ENCODE assay signal across 23 mouse cellular contexts in genomic region chr16:90435231-90435630, GRCm38 (mm10). TPM values are rescaled to one million over a fixed set of nuclear protein-coding genes. Genes with fewer than 3 reads are reported as not detected.
DNase-seq lines count a peak whose midpoint lies in the region; ATAC-seq and TF ChIP-seq lines count a peak whose summit lies in the region.
"Had no signal": no experiment of that assay in that cellular context is flagged by ENCODE, and none has a peak within 500 bp of the region (broad histone marks: within the 10 kb centered on the region; RNA-seq: fewer than 3 reads in every experiment).

No protein-coding gene starts in this region.

- peaks cover 12% of the 10 kb centered on the region; the same call in 1 of the 2 replicates for H3K9me3 ChIP-seq in hindbrain, embryonic 10.5 days
- peaks cover 7% of the 10 kb centered on the region for H3K9me3 ChIP-seq in hindbrain, embryonic 16.5 days (ENCODE audit: control insufficient read depth, low read length)
- peaks cover 6% of the 10 kb centered on the region; the same call in 1 of the 2 replicates for H3K9me3 ChIP-seq in ES-E14 (ENCODE audit: control insufficient read depth, insufficient read depth, low read depth, low read length)
- H3K9me3 ChIP-seq: midbrain, embryonic 13.5 days; stomach, embryonic 15.5 days had no signal

- H3K4me3 ChIP-seq in hindbrain, embryonic 10.5 days = no peak overlapping the region
- no peak overlapping the region for H3K4me3 ChIP-seq in hindbrain, embryonic 16.5 days (ENCODE audit: low read length)
- no peak overlapping the region; a peak in 1 of 4 replicates for H3K4me3 ChIP-seq in ES-E14 (ENCODE audit: insufficient read depth in 1 of 2, low read depth in 1 of 2, low read length in 2 of 2, poor library complexity in 1 of 2, severe bottlenecking in 1 of 2)
- H3K4me3 ChIP-seq: forebrain, embryonic 13.5 days; midbrain, embryonic 13.5 days; myocyte; stomach, embryonic 15.5 days had no signal

- no peak for DNase-seq in hindbrain, embryonic 10.5 days (ENCODE audit: low spot score)
- DNase-seq in ES-E14 (ENCODE audit: low read depth, low spot score) = no peak
- DNase-seq in lung, postnatal 4 days = no peak
- DNase-seq in cerebellum, postnatal 36 days = no peak
- DNase-seq: adrenal gland, postnatal 14 days; cerebellum, adult 9-11 months; embryo, embryonic 11 days; gastrocnemius, postnatal 14 days; heart, postnatal 36 days; kidney, adult 18-20 months; kidney, postnatal 10 days; lung, adult 18-20 months; thymus, adult 2 months had no signal

- peaks cover 39% of the 10 kb centered on the region for H3K4me1 ChIP-seq in hindbrain, embryonic 10.5 days (replicated peaks)
- no peaks in the 10 kb centered on the region for H3K4me1 ChIP-seq in hindbrain, embryonic 16.5 days (ENCODE audit: control insufficient read depth, insufficient read depth, low read depth, low read length)
- peaks cover 3 to 21% of the 10 kb centered on the region in 2 experiments; a peak in 3 of 4 replicates for H3K4me1 ChIP-seq in ES-E14 (ENCODE audit: control insufficient read depth in 2 of 2, insufficient read depth in 2 of 2, low read length in 2 of 2, poor library complexity in 1 of 2)
- H3K4me1 ChIP-seq: stomach, embryonic 15.5 days had no signal

- in situ Hi-C loops in ES-E14 (cut with MboI; ENCODE audit: low sequenced_read_pairs in 2 of 2, unreplicated experiment in 2 of 2) = no loop called here

- no peak overlapping the region for H3K9ac ChIP-seq in hindbrain, embryonic 16.5 days (ENCODE audit: low read depth, low read length)
- peak overlapping the region; percentile 26; the same call in 1 of the 2 replicates for H3K9ac ChIP-seq in ES-E14 (ENCODE audit: insufficient read depth, low read depth, low read length, poor library complexity, severe bottlenecking)
- H3K9ac ChIP-seq: forebrain, embryonic 13.5 days; midbrain, embryonic 13.5 days; stomach, embryonic 15.5 days had no signal

- ATAC-seq in hindbrain, embryonic 16.5 days = no peak
- peak; percentile 81 for ATAC-seq in common myeloid progenitor, adult 5-6 weeks (replicated peaks; ENCODE audit: low read depth, poor library complexity, severe bottlenecking)
- ATAC-seq in megakaryocyte, adult 5-6 weeks (ENCODE audit: poor library complexity, severe bottlenecking) = peak; percentile 90
- ATAC-seq: activated CD4-positive, CD25-positive, alpha-beta regulatory T cell, adult 4 months; forebrain, embryonic 13.5 days; midbrain, embryonic 13.5 days; Patski had no signal

- no peaks in the 10 kb centered on the region for H3K27me3 ChIP-seq in hindbrain, embryonic 10.5 days (ENCODE audit: insufficient read depth, poor library complexity, severe bottlenecking)
- H3K27me3 ChIP-seq in hindbrain, embryonic 16.5 days (replicated peaks; ENCODE audit: control insufficient read depth, insufficient read depth, low read length) = no peaks in the 10 kb centered on the region
- H3K27me3 ChIP-seq: forebrain, embryonic 13.5 days; midbrain, embryonic 13.5 days; Patski; stomach, embryonic 15.5 days had no signal

- no peak overlapping the region for H3K4me2 ChIP-seq in hindbrain, embryonic 16.5 days (ENCODE audit: low read length)
- H3K4me2 ChIP-seq: forebrain, embryonic 13.5 days; midbrain, embryonic 13.5 days; stomach, embryonic 15.5 days had no signal

- 62% methylated on average over 4 of the region's 4 CpGs for WGBS in hindbrain, embryonic 10.5 days
- 61% methylated on average over 4 of the region's 4 CpGs for WGBS in hindbrain, embryonic 16.5 days

- peaks cover 64% of the 10 kb centered on the region for H3K36me3 ChIP-seq in hindbrain, embryonic 10.5 days
- peaks cover 17% of the 10 kb centered on the region for H3K36me3 ChIP-seq in hindbrain, embryonic 16.5 days (ENCODE audit: control insufficient read depth, insufficient read depth, low read length)
- peaks cover 49% of the 10 kb centered on the region for H3K36me3 ChIP-seq in ES-E14 (ENCODE audit: control insufficient read depth, insufficient read depth, low read length, poor library complexity, severe bottlenecking)

- peak overlapping the region; percentile 57 for H3K27ac ChIP-seq in hindbrain, embryonic 10.5 days
- no peak overlapping the region for H3K27ac ChIP-seq in hindbrain, embryonic 16.5 days (ENCODE audit: low read depth, low read length)
- H3K27ac ChIP-seq in ES-E14 (ENCODE audit: insufficient read depth, low read depth, low read length, poor library complexity, severe bottlenecking) = peak overlapping the region; percentile 87
- H3K27ac ChIP-seq: forebrain, embryonic 13.5 days; macrophage; midbrain, embryonic 13.5 days; stomach, embryonic 15.5 days had no signal

TF ChIP-seq in ES-E14, 5 proteins besides CTCF, POLR2A, EP300 and RAD21:
- no peak for TF ChIP-seq CHD2 (IDR thresholded peaks at IDR 0.05; ENCODE audit: low read depth, low read length)
- TF ChIP-seq ZNF384 (IDR thresholded peaks at IDR 0.05; ENCODE audit: low read depth, low read length) = no peak
- TF ChIP-seq ZC3H11A (IDR thresholded peaks at IDR 0.05; ENCODE audit: borderline replicate concordance, low read depth, low read length) = no peak
- TF ChIP-seq HCFC1 (IDR thresholded peaks at IDR 0.05; ENCODE audit: borderline replicate concordance, insufficient read depth, low read length) = no peak
- TF ChIP-seq MAFK (IDR thresholded peaks at IDR 0.05; ENCODE audit: insufficient read depth, low read depth, low read length) = no peak
TF ChIP-seq in ES-E14: peak in this region for 0.

RNA-seq across cellular contexts. Expression of gene Hunk, which starts 49.4 kb away (rescaled TPM):
- 12.7 and 14.4 TPM in 2 replicates for polyA plus RNA-seq in hindbrain, embryonic 10.5 days (2016; fragmentation: Nextera tagmentation; extraction: Ambion mirVana)
- polyA plus RNA-seq in hindbrain, embryonic 16.5 days (2015; fragmentation: Nextera tagmentation; extraction: Ambion mirVana) = 4.7 and 7.2 TPM in 2 replicates
- total RNA-seq in ES-E14 (2012; rRNA removed) = 9.0 and 9.2 TPM in 2 replicates
- total RNA-seq in common myeloid progenitor, adult 5-6 weeks (2017) = not detected in 2 replicates
- total RNA-seq in megakaryocyte, adult 5-6 weeks (2015) = not detected in 2 replicates
- 0.04 TPM in 1 of 2 replicates, not detected in the other for total RNA-seq in megakaryocyte, adult 5-6 weeks (2017)
- polyA plus RNA-seq: macrophage had no signal
